Mouse (Mus musculus) adrenal gland, adult 8-10 months (tissue): ENCODE measurements around the gene Btnl1. TPM values are rescaled to one million over a fixed set of nuclear protein-coding genes. Genes with fewer than 3 reads are reported as not detected.

Experiments used
- DNase-seq: peaks from one replicate; pipeline ENCODE4 v3.0.0; 2022
- total RNA-seq, 4 experiments: library from RNA; stranded (reverse); gene quantifications; 2 replicates each; pipeline ENCODE4 v1.2.4; 2022

Btnl1 gene
- total RNA-seq, 4 experiments from 2014 or later, result not detected

- DNase-seq, result no peak
Measured at GRCm38 (mm10) chr17:34386656-34387055, 9.7 kb downstream of the Btnl1 start.

DNA sequence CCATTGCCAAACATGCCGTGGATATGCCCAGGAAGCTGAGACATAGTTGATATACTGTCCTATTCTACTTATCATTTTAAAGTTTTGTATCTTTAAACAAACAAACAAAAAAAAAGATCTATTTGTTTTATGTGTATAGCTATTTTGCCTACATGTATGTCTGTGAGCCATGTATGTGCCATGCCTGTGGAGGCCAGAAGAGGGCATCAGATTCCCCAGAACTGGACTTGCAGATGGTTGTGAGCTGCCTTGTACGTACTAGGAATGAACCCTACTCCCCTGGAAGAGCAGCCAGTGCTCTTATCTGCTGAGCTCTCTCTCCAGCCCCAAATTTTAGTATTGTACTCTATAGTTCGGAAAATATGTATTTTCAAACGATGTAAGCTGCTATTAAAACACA lies 11.6 kb downstream of the Btnl1 start:
- DNase-seq, result peak; percentile 18

- no peak for DNase-seq
Measured at GRCm38 (mm10) chr17:34391507-34391906, 14.6 kb downstream of the Btnl1 start.

- peak; percentile 24 for DNase-seq
Measured at GRCm38 (mm10) chr17:34392321-34392720, 15.4 kb downstream of the Btnl1 start.

- DNase-seq, result no peak
Measured at GRCm38 (mm10) chr17:34397357-34397756, 20.4 kb downstream of the Btnl1 start.

GRCm38 (mm10) chr17:34398058-34398710 lies 21.3 kb downstream of the Btnl1 start:
- DNase-seq, result peak; percentile 25

DNA sequence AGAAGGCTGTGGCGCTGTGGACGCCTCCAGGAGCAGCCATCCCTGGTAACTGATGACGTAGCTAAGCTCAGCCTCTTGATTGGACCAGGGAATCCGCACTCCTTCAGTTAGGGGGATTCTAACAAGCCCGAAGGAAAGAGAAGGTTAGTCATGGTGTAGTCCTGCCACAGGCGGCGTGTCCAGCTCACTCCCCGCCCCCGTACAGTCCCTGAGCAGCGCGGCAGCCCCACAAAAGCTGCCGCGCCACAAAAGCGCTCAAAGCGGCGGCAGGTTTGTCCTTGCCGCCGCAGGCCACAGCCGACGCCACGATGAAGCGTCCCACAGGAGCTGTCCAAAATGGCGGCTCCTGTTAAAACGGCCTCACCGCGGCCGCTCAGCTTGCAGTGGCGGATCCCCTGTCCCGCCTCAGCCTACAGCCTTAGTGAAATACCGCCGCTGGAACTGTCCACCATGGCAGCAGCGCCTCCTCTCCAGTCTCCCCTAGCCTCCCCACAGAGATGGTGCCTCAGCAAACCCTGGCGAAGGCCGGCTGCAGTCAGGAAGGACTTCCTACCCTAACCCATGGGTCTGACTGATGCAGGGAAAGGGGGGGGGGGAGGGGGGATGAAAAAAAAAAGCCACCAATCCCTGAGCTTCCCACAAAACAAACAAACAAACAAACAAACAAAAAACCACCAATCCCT lies 21.9 kb downstream of the Btnl1 start, which contains the start of gene BC051142:
BC051142 (plus strand) TSS at position 110 of the 683 bp plus-strand sequence.
- DNase-seq, result peak; percentile 82

GRCm38 (mm10) chr17:34399394-34399715 lies 22.4 kb downstream of the Btnl1 start:
- DNase-seq, result no peak

- peak; percentile 20 for DNase-seq
Measured at GRCm38 (mm10) chr17:34411117-34411516, 34.2 kb downstream of the Btnl1 start.

DNA sequence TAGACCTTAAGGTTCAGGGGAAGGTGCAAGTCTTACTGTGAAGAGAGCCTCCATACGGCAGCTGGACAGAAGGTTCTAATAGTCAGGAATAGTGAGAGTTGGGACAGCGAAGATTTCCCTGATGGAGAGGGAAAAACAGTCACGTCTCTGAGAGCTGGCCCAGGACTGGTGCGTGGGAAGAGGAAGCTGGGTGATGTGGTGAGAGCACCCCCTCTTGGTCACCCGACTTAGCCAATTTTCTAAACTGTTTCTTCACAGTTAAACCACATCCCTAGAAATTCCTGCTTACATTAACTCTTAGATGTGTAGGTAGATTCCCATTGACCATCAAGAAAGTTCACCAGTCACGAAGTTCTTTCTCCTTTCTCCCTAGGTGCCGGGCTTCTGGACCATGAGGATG lies 43.1 kb downstream of the Btnl1 start:
- DNase-seq, result no peak

- no peak for DNase-seq
Measured at GRCm38 (mm10) chr17:34427597-34427996, 50.7 kb downstream of the Btnl1 start.

Other genes starting within 250 kb of the Btnl1 start
- gene H2-DMb2, start 233.8 kb upstream of the Btnl1 start, total RNA-seq, result 1 to 10 TPM; 2.0 to 4.5 (median 4.0) TPM
- 10 to 100 TPM in 2 of 4 experiments, 1 to 10 TPM in 2; 5.2 to 11.5 (median 10.5) TPM for gene H2-DMb1, start 224.1 kb upstream of the Btnl1 start, total RNA-seq
- 10 to 100 TPM; 19.5 to 22.2 (median 21.3) TPM for gene Tap1, start 189.6 kb upstream of the Btnl1 start, total RNA-seq
- 10 to 100 TPM; 16.7 to 30.6 (median 25.5) TPM for gene Psmb9, start 189.4 kb upstream of the Btnl1 start, total RNA-seq
- 10 to 100 TPM; 30.4 to 41.2 (median 36.4) TPM for gene Psmb8, start 179.4 kb upstream of the Btnl1 start, total RNA-seq
- 10 to 100 TPM; 53.9 to 71.1 (median 67.2) TPM for gene Tap2, start 173.6 kb upstream of the Btnl1 start, total RNA-seq
- 1 to 10 TPM; 1.3 to 1.8 (median 1.5) TPM for gene H2-Ob, start 138.2 kb upstream of the Btnl1 start, total RNA-seq
- gene H2-Ab1, start 119.4 kb upstream of the Btnl1 start, total RNA-seq, result 100 to 1,000 TPM in 3 of 4 experiments, 10 to 100 TPM in 1; 62.4 to 146 (median 115) TPM
- 100 to 1,000 TPM in 3 of 4 experiments, 10 to 100 TPM in 1; 77.6 to 181 (median 140) TPM for gene H2-Aa, start 89.3 kb upstream of the Btnl1 start, total RNA-seq
- gene H2-Eb1, start 71.3 kb upstream of the Btnl1 start, total RNA-seq, result 100 to 1,000 TPM in 3 of 4 experiments, 10 to 100 TPM in 1; 83.6 to 191 (median 159) TPM
- gene H2-Eb2, start 51.5 kb upstream of the Btnl1 start, total RNA-seq, result not detected
- under 1 TPM; 0.40 to 0.90 (median 0.57) TPM for gene Btnl2, start 22.3 kb upstream of the Btnl1 start, total RNA-seq
- gene BC051142, start 21.7 kb downstream of the Btnl1 start, total RNA-seq, result 1 to 10 TPM; 1.7 to 8.6 (median 5.6) TPM
- not detected for gene Btnl4, start 100.2 kb downstream of the Btnl1 start, total RNA-seq
- not detected for gene Btnl6, start 140.2 kb downstream of the Btnl1 start, total RNA-seq
- gene Notch4, start 187.1 kb downstream of the Btnl1 start, total RNA-seq, result 10 to 100 TPM; 25.8 to 39.8 (median 36.6) TPM
- gene Gpsm3, start 212.7 kb downstream of the Btnl1 start, total RNA-seq, result 1 to 10 TPM; 4.7 to 7.9 (median 6.4) TPM
- 10 to 100 TPM; 30.8 to 55.5 (median 44.0) TPM for gene Pbx2, start 214.1 kb downstream of the Btnl1 start, total RNA-seq
- gene Ager, start 220.7 kb downstream of the Btnl1 start, total RNA-seq, result 1 to 10 TPM in 3 of 4 experiments, under 1 TPM in 1; 0.52 to 2.4 (median 1.4) TPM
- 100 to 1,000 TPM in 1 of 4 experiments, 10 to 100 TPM in 3; 72.6 to 101 (median 84.6) TPM for gene Rnf5, start 226.6 kb downstream of the Btnl1 start, total RNA-seq
- gene Agpat1, start 227.1 kb downstream of the Btnl1 start, total RNA-seq, result 100 to 1,000 TPM in 3 of 4 experiments, 10 to 100 TPM in 1; 84.6 to 108 (median 101) TPM
- 1 to 10 TPM; 1.7 to 3.5 (median 1.9) TPM for gene Egfl8, start 238.8 kb downstream of the Btnl1 start, total RNA-seq